7 mouse cellular contexts compared by ENCODE assay signal in the genomic region with DNA sequence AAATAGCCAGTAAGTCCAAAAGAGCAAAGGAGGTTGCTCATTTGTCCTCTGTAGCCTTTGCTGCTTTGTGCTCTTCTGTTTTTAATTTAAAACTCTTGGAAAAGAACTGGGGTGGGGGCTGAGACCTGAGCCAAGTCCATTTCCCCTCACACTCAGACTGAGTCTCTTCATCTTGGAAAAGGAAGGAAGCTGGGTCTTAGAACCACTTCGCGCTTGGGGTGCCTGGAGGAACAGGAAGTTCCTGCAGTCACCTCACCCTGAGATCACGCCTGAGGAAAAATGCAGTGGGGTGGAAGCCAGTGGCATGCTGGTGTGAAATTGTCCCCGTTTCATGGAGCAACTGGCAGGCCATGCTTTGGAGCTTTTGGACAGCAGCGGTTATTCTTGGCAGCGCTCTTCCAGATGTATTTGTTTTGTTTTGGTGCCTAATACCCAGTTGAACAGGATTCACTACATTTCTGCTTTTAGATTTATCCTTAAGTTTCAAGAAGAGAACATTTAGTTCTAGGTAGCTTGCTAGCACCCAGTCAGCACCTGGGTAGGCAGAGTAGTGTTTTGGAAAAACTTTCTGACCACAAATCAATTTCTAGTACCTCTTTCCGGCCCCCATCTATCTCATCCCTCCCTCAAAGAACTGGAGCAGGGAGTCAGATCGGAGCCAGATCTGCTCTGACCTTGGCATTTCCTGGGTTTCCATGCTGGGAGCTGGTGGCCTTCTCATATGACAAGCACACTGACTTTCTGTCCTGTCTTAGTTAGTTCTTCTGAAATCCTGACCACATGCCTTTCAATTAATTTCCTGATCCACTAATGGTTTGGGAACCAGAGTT. TPM values are rescaled to one million over a fixed set of nuclear protein-coding genes. Genes with fewer than 3 reads are reported as not detected.
DNase-seq lines count a peak whose midpoint lies in the region; ATAC-seq and TF ChIP-seq lines count a peak whose summit lies in the region.

No protein-coding gene starts in this region.

- peaks cover 11% of the 10 kb centered on the region for H3K9me3 ChIP-seq in heart, embryonic 13.5 days
- no peaks in the 10 kb centered on the region for H3K9me3 ChIP-seq in stomach, embryonic 16.5 days (replicated peaks; ENCODE audit: control insufficient read depth, low read length)

- ATAC-seq in heart, embryonic 13.5 days (ENCODE audit: extremely low read depth, insufficient number of reproducible peaks, low FRiP score, low TSS enrichment) = no peak
- no peak for ATAC-seq in stomach, embryonic 16.5 days (ENCODE audit: insufficient read depth, low FRiP score)

- H3K4me3 ChIP-seq in bone marrow macrophage, adult 2 months (ENCODE audit: insufficient read depth, low read length) = no peak overlapping the region
- no peak overlapping the region for H3K4me3 ChIP-seq in heart, embryonic 13.5 days
- no peak overlapping the region for H3K4me3 ChIP-seq in stomach, embryonic 16.5 days (replicated peaks; ENCODE audit: low read length)

- H3K27ac ChIP-seq in bone marrow macrophage, adult 2 months (ENCODE audit: insufficient read depth, low read depth, low read length) = peak overlapping the region; percentile 63
- peak overlapping the region; percentile 81 for H3K27ac ChIP-seq in heart, embryonic 13.5 days (replicated peaks)
- H3K27ac ChIP-seq in stomach, embryonic 16.5 days (ENCODE audit: low read length) = peak overlapping the region; percentile 72

- H3K4me1 ChIP-seq in bone marrow macrophage, adult 2 months (ENCODE audit: control insufficient read depth, insufficient read depth, low read length) = peaks cover 56% of the 10 kb centered on the region
- H3K4me1 ChIP-seq in heart, embryonic 13.5 days = peaks cover 42% of the 10 kb centered on the region
- peaks cover 20% of the 10 kb centered on the region for H3K4me1 ChIP-seq in stomach, embryonic 16.5 days (ENCODE audit: control insufficient read depth, insufficient read depth, low read length)

- H3K27me3 ChIP-seq in heart, embryonic 13.5 days (replicated peaks) = no peaks in the 10 kb centered on the region
- no peaks in the 10 kb centered on the region for H3K27me3 ChIP-seq in stomach, embryonic 16.5 days (ENCODE audit: control insufficient read depth, insufficient read depth, low read length)

- 41% methylated on average over 8 of the region's 8 CpGs for WGBS in heart, embryonic 13.5 days
- WGBS in stomach, embryonic 16.5 days = 55% methylated on average over 8 of the region's 8 CpGs

- H3K9ac ChIP-seq in heart, embryonic 13.5 days = peak overlapping the region; percentile 33; the same call in 1 of the 2 replicates
- peak overlapping the region; percentile 19; the same call in 1 of the 2 replicates for H3K9ac ChIP-seq in stomach, embryonic 16.5 days (ENCODE audit: low read length)

- H3K4me2 ChIP-seq in heart, embryonic 13.5 days = peak overlapping the region; percentile 30
- 0 out of 2 replicates have a peak overlapping the region, but pooled peaks have one; percentile 16 for H3K4me2 ChIP-seq in stomach, embryonic 16.5 days (ENCODE audit: low read depth, low read length)

- no peak for TF ChIP-seq CTCF in bone marrow macrophage, adult 2 months (IDR thresholded peaks at IDR 0.05; ENCODE audit: low read depth, low read length)

- DNase-seq in adrenal gland, adult 2 months = peak; percentile 90
- peak; percentile 57 to 81 for DNase-seq in kidney, postnatal 25 days
- no peak for DNase-seq in cerebellum, postnatal 14 days
- DNase-seq in embryo, embryonic 9.5 days (ENCODE audit: extremely low spot score) = no peak

- no peak for TF ChIP-seq POLR2A in bone marrow macrophage, adult 2 months (IDR thresholded peaks at IDR 0.05; ENCODE audit: borderline replicate concordance, low read depth, low read length)

- H3K36me3 ChIP-seq in heart, embryonic 13.5 days = peaks cover 9% of the 10 kb centered on the region; the same call in 1 of the 2 replicates
- H3K36me3 ChIP-seq in stomach, embryonic 16.5 days (ENCODE audit: control insufficient read depth, insufficient read depth, low read length) = no peaks in the 10 kb centered on the region

RNA-seq across cellular contexts. Expression of a gene that starts 7.7 kb away (rescaled TPM):
- total RNA-seq in adrenal gland, adult 2 months (2021) = 10 to 100 TPM; 29.5 to 31.9 TPM
- polyA plus RNA-seq in adrenal gland, adult 2 months (2012; rRNA removed) = 9.0 and 14.0 TPM in 2 replicates
- 80.6 and 83.5 TPM in 2 replicates for polyA plus RNA-seq in bone marrow macrophage, adult 2 months (2012; ENCODE audit: insufficient read depth, insufficient read length, missing spikeins)
- polyA plus RNA-seq in heart, embryonic 13.5 days (2015; fragmentation: Nextera tagmentation; extraction: Ambion mirVana) = 3.7 and 4.0 TPM in 2 replicates
- polyA plus RNA-seq in stomach, embryonic 16.5 days (2015; fragmentation: Nextera tagmentation; extraction: Ambion mirVana) = 6.4 and 7.2 TPM in 2 replicates

Comparison
In these comparisons a context has a peak if more than half of its experiments do, and no peak if none do; other contexts are left out.
1. DNase-seq: peak in adrenal gland, adult 2 months (single experiment) and kidney, postnatal 25 days (2 of 2); none in cerebellum, postnatal 14 days (0 of 2) and embryo, embryonic 9.5 days (single experiment).
2. Peak in every context shown above with its lines, with median percentiles within 50 percentile points of each other: H3K27ac ChIP-seq.